Mouse (Mus musculus) midbrain, embryonic 10.5 days (tissue): ENCODE results near the gene Hebp1. TPM values are rescaled to one million over a fixed set of nuclear protein-coding genes. Genes with fewer than 3 reads are reported as not detected.
A peak's percentile ranks its signal among the peaks of the same experiment; 100 is the strongest.

Experiments
- DNase-seq: peaks from one replicate; pipeline ENCODE4 v3.0.0-alpha.2; 2017; ENCODE audit warnings: low spot score
- H3K27ac ChIP-seq: fragments of 300-500 bp; sonication (generic); replicated peaks from 2 replicates; pipeline ENCODE4 v1.5.1; 2016; ENCODE audit warnings: mild to moderate bottlenecking
- H3K27me3 ChIP-seq: fragments of 300-500 bp; sonication (generic); 2 replicates; pipeline ENCODE4 v1.6.1; 2016; ENCODE audit warnings: low read depth, mild to moderate bottlenecking; ENCODE audit not compliant: poor library complexity, severe bottlenecking
- H3K36me3 ChIP-seq: fragments of 300-500 bp; sonication (generic); 2 replicates; pipeline ENCODE4 v1.6.1; 2016; ENCODE audit warnings: mild to moderate bottlenecking, moderate library complexity
- H3K4me1 ChIP-seq: fragments of 300-500 bp; sonication (generic); 2 replicates; pipeline ENCODE4 v1.6.1; 2016
- H3K4me3 ChIP-seq: fragments of 300-500 bp; sonication (generic); 2 replicates; pipeline ENCODE4 v1.5.1; 2016; ENCODE audit warnings: mild to moderate bottlenecking, moderate library complexity
- H3K9me3 ChIP-seq: fragments of 300-500 bp; sonication (generic); replicated peaks from 2 replicates; pipeline ENCODE4 v1.6.1; 2016; ENCODE audit warnings: mild to moderate bottlenecking
- WGBS: fragments of 180-500 bp; shearing (Covaris S2); methylation state at CpG from one replicate; pipeline ENCODE4 v1.1.7; 2016; 5-methylcytosine and 5-hydroxymethylcytosine counted together
- polyA plus RNA-seq: library from polyadenylated mRNA; unstranded; fragments of >200 nt; fragmentation: Nextera tagmentation; extraction: Ambion mirVana; gene quantifications from 2 replicates; pipeline ENCODE4 v1.2.1, GENCODE M21; 2016

The Hebp1 gene
- polyA plus RNA-seq, 1 experiment from 2014 or later = 5.2 TPM

GRCm38 (mm10) chr6:135193733-135194132 is 4.1 kb downstream of the Hebp1 start:
- Histone ChIP-seq H3K36me3 (no peaks in the 10 kb centered on the region), H3K4me3 (no peak overlapping the region), H3K4me1 (peaks cover 36% of the 10 kb centered on the region), H3K9me3 (no peaks in the 10 kb centered on the region), H3K27me3 (peaks cover 39% of the 10 kb centered on the region), H3K27ac (no peak overlapping the region)
- DNase-seq = no peak
- 30% methylated on average over 4 of the region's 4 CpGs for WGBS

GRCm38 (mm10) chr6:135192993-135193392 is 4.8 kb downstream of the Hebp1 start:
- no peak overlapping the region for H3K4me3 ChIP-seq
- 75% methylated on average over 8 of the region's 8 CpGs for WGBS
- H3K27ac ChIP-seq = peak overlapping the region; percentile 39; the same call in 1 of the 2 replicates
- H3K36me3 ChIP-seq = no peaks in the 10 kb centered on the region
- H3K9me3 ChIP-seq = no peaks in the 10 kb centered on the region
- H3K27me3 ChIP-seq = peaks cover 39% of the 10 kb centered on the region
- peaks cover 31% of the 10 kb centered on the region for H3K4me1 ChIP-seq
- no peak for DNase-seq

- Histone ChIP-seq H3K4me1 (peaks cover 30% of the 10 kb centered on the region), H3K9me3 (no peaks in the 10 kb centered on the region)
Observed at GRCm38 (mm10) chr6:135191906-135192305, 5.9 kb downstream of the Hebp1 start.

GRCm38 (mm10) chr6:135190122-135190521 is 7.7 kb downstream of the Hebp1 start:
- no peak for DNase-seq
- no peak overlapping the region for H3K4me3 ChIP-seq
- H3K27ac ChIP-seq = 0 out of 2 replicates have a peak overlapping the region, but pooled peaks have one; percentile 6
- 63% methylated on average over 6 of the region's 6 CpGs for WGBS
- H3K36me3 ChIP-seq = no peaks in the 10 kb centered on the region
- H3K9me3 ChIP-seq = no peaks in the 10 kb centered on the region
- H3K27me3 ChIP-seq = peaks cover 14% of the 10 kb centered on the region; the same call in 1 of the 2 replicates
- peaks cover 30% of the 10 kb centered on the region for H3K4me1 ChIP-seq

More at GRCm38 (mm10) chr6:135191906-135192305, 5.9 kb downstream of the Hebp1 start:
- 96% methylated on average over 1 of the region's 1 CpGs for WGBS
- H3K36me3 ChIP-seq = no peaks in the 10 kb centered on the region
- DNase-seq = no peak
- peaks cover 31% of the 10 kb centered on the region for H3K27me3 ChIP-seq
- H3K4me3 ChIP-seq = no peak overlapping the region
- H3K27ac ChIP-seq = no peak overlapping the region

GRCm38 (mm10) chr6:135188629-135189028 is 9.2 kb downstream of the Hebp1 start:
- 79% methylated on average over 4 of the region's 4 CpGs for WGBS
- no peak overlapping the region for H3K4me3 ChIP-seq
- no peak for DNase-seq
- peaks cover 24% of the 10 kb centered on the region for H3K4me1 ChIP-seq
- H3K36me3 ChIP-seq = no peaks in the 10 kb centered on the region
- no peaks in the 10 kb centered on the region for H3K9me3 ChIP-seq
- H3K27ac ChIP-seq = no peak overlapping the region
- H3K27me3 ChIP-seq = 0 out of 2 replicates have a peak, but pooled peaks cover under 1% of the 10 kb centered on the region

- no peak for DNase-seq
- 81% methylated on average over 10 of the region's 10 CpGs for WGBS
- Histone ChIP-seq H3K36me3 (no peaks in the 10 kb centered on the region), H3K27ac (no peak overlapping the region), H3K27me3 (0 out of 2 replicates have a peak, but pooled peaks cover 4% of the 10 kb centered on the region), H3K4me1 (peaks cover 13% of the 10 kb centered on the region), H3K9me3 (no peaks in the 10 kb centered on the region), H3K4me3 (no peak overlapping the region)
Observed at GRCm38 (mm10) chr6:135187076-135187917, 10.5 kb downstream of the Hebp1 start.

- 61% methylated on average over 8 of the region's 8 CpGs for WGBS
Observed at GRCm38 (mm10) chr6:135183961-135184360, 13.9 kb downstream of the Hebp1 start.

GRCm38 (mm10) chr6:135182925-135183324 is 14.9 kb downstream of the Hebp1 start:
- DNase-seq = no peak
- 53% methylated on average over 5 of the region's 5 CpGs for WGBS

More at GRCm38 (mm10) chr6:135183961-135184360, 13.9 kb downstream of the Hebp1 start:
- no peaks in the 10 kb centered on the region for H3K9me3 ChIP-seq
- no peak for DNase-seq
- H3K36me3 ChIP-seq = no peaks in the 10 kb centered on the region
- no peak overlapping the region for H3K4me3 ChIP-seq
- peaks cover 24% of the 10 kb centered on the region for H3K27me3 ChIP-seq
- H3K4me1 ChIP-seq = peaks cover 7% of the 10 kb centered on the region
- no peak overlapping the region for H3K27ac ChIP-seq

GRCm38 (mm10) chr6:135178599-135178998 is 19.2 kb downstream of the Hebp1 start:
- Histone ChIP-seq H3K27me3 (peaks cover 27% of the 10 kb centered on the region), H3K4me3 (no peak overlapping the region), H3K4me1 (0 out of 2 replicates have a peak, but pooled peaks cover 2% of the 10 kb centered on the region), H3K9me3 (no peaks in the 10 kb centered on the region), H3K27ac (0 out of 2 replicates have a peak overlapping the region, but pooled peaks have one; percentile 28), H3K36me3 (no peaks in the 10 kb centered on the region)
- 55% methylated on average over 3 of the region's 3 CpGs for WGBS
- no peak for DNase-seq

More at GRCm38 (mm10) chr6:135182925-135183324, 14.9 kb downstream of the Hebp1 start:
- H3K9me3 ChIP-seq = no peaks in the 10 kb centered on the region
- no peaks in the 10 kb centered on the region for H3K36me3 ChIP-seq
- peaks cover 27% of the 10 kb centered on the region for H3K27me3 ChIP-seq
- no peak overlapping the region for H3K27ac ChIP-seq
- H3K4me3 ChIP-seq = no peak overlapping the region
- H3K4me1 ChIP-seq = peaks cover 7% of the 10 kb centered on the region

GRCm38 (mm10) chr6:135177271-135177670 is 20.6 kb downstream of the Hebp1 start:
- Histone ChIP-seq H3K27me3 (peaks cover 23% of the 10 kb centered on the region), H3K27ac (no peak overlapping the region), H3K4me1 (0 out of 2 replicates have a peak, but pooled peaks cover 2% of the 10 kb centered on the region), H3K9me3 (no peaks in the 10 kb centered on the region), H3K4me3 (no peak overlapping the region), H3K36me3 (no peaks in the 10 kb centered on the region)
- no peak for DNase-seq

- DNase-seq = no peak
- peaks cover 12% of the 10 kb centered on the region; the same call in 1 of the 2 replicates for H3K27me3 ChIP-seq
Observed at GRCm38 (mm10) chr6:135175014-135175413, 22.8 kb downstream of the Hebp1 start.

GRCm38 (mm10) chr6:135171736-135172135 is 26.1 kb downstream of the Hebp1 start:
- WGBS = 69% methylated on average over 14 of the region's 14 CpGs
- no peak for DNase-seq
- Histone ChIP-seq H3K27me3 (peaks cover 8% of the 10 kb centered on the region), H3K4me1 (peaks cover 18% of the 10 kb centered on the region), H3K9me3 (no peaks in the 10 kb centered on the region), H3K4me3 (no peak overlapping the region), H3K36me3 (no peaks in the 10 kb centered on the region), H3K27ac (no peak overlapping the region)

More at GRCm38 (mm10) chr6:135175014-135175413, 22.8 kb downstream of the Hebp1 start:
- H3K4me3 ChIP-seq = no peak overlapping the region
- WGBS = 100% methylated on average over 1 of the region's 1 CpGs
- H3K9me3 ChIP-seq = no peaks in the 10 kb centered on the region
- no peaks in the 10 kb centered on the region for H3K36me3 ChIP-seq
- peaks cover 4% of the 10 kb centered on the region; the same call in 1 of the 2 replicates for H3K4me1 ChIP-seq
- H3K27ac ChIP-seq = no peak overlapping the region

GRCm38 (mm10) chr6:135169246-135169645 is 28.6 kb downstream of the Hebp1 start:
- Histone ChIP-seq H3K27me3 (peaks cover 21% of the 10 kb centered on the region), H3K27ac (no peak overlapping the region), H3K4me3 (no peak overlapping the region), H3K36me3 (no peaks in the 10 kb centered on the region), H3K4me1 (peaks cover 18% of the 10 kb centered on the region), H3K9me3 (no peaks in the 10 kb centered on the region)
- DNase-seq = no peak
- 92% methylated on average over 3 of the region's 3 CpGs for WGBS
